Mouse (Mus musculus): ENCODE measurements around the gene Rtkn.

The Rtkn gene

GRCm38 (mm10) chr6:83134951-83135513, at the start of gene Rtkn:
Gene Rtkn (plus strand): TSS chr6:83135463.
- DNase-seq (ENCODE audit: low read depth, low spot score) = no peak

DNA sequence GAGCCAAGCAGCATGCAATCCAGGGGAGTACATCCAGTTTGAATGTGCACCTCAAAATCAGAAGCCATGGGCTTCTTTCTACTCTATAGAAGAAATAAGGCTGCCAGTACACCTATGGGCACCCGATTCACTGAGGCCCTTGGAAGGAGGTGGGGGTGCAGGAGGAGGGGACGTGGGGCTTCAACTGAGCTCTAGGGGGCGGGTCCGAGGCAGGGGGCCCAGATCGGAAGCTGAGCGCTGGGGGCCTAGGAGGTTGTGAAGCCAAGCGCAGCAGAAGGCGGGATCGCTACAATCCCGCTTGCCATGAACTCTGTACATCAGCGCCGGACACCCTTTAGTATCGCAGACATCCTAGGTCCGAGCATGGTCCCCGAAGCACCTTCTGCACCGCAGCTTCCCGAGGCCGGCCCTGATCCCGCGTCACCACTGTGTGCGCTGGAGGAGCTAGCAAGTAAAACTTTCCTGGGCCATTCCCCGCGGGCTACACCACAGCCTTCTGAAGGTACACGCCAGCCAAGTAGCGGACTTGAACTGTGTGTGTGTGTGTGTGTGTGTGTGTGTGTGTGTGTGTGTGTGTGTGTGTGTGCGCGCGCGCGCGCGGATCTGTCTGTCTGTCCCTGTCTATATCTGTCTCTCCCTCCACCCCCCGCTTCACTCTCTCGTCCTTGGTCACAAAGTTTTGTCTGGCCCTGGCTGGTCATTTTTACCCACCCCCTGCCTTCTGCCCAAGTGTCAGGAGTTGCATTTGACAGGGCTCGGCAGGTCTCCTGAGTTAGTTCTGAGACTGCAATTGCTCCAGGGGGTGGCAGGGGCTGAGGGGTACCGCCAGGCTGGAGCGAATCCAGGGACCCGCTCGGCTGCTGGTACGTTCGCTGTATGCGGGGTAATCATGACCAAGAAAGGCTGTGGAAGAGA, 48.9 kb upstream of the Rtkn start, which contains the start of gene Lbx2:
Gene Lbx2, plus strand, starts transcription at position 247 of the 915 bp plus-strand sequence.
- DNase-seq (ENCODE audit: low read depth, low spot score) = no peak

GRCm38 (mm10) chr6:83087205-83087925, 47.9 kb upstream of the Rtkn start:
- no peak for DNase-seq (ENCODE audit: low read depth, low spot score)

GRCm38 (mm10) chr6:83087926-83088260, 47.4 kb upstream of the Rtkn start:
- no peak for DNase-seq (ENCODE audit: low read depth, low spot score)

DNA sequence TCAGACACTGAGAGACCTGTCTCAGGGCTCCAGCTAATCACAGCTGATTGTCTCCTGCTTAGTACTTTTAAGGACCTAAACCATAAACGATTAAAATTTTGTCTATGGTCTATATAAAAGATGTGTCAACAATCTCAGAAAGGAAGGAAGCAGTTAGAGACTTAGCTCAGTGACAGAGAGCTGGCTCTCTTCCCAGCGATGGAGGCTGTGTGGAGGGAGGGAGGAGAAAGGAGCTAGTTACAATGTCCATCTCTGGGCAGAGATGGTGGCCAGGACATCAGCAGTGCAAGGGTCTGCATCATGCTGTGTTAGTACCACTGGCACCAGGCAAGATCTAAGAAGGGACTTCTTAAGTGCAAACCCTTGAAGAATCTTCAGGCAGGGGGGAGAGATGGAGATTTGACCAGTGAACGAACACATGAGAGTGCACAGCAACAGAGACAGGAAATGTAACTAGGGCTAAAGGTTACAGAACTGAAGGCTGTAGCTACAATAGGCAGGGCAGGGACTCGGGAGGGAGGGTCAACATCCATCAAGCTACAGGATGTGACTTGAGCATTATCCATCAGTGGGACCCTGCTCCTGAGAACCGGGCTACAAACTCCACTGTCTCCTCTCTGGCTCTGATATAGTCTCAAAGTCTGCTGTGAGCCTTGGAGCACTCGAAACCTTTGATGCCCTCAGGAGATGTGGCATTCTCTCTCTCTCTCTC, 42.7 kb upstream of the Rtkn start:
- no peak for DNase-seq (ENCODE audit: low read depth, low spot score)

GRCm38 (mm10) chr6:83095968-83096367, 39.3 kb upstream of the Rtkn start:
- DNase-seq (ENCODE audit: low read depth, low spot score) = no peak

- DNase-seq (ENCODE audit: low read depth, low spot score) = no peak
These were observed 36.9 kb upstream of the Rtkn start for GRCm38 (mm10) chr6:83098411-83098810.

- DNase-seq (ENCODE audit: low read depth, low spot score) = peak; percentile 70
These were observed 34.0 kb upstream of the Rtkn start, which contains the start of the genes Ccdc142 and Gm42688 for GRCm38 (mm10) chr6:83101316-83101687. Gene Ccdc142 (plus strand): TSS chr6:83101601. Gene Gm42688 (plus strand): TSS chr6:83101617.

GRCm38 (mm10) chr6:83101688-83102556, 33.3 kb upstream of the Rtkn start:
- no peak for DNase-seq (ENCODE audit: low read depth, low spot score)

DNA sequence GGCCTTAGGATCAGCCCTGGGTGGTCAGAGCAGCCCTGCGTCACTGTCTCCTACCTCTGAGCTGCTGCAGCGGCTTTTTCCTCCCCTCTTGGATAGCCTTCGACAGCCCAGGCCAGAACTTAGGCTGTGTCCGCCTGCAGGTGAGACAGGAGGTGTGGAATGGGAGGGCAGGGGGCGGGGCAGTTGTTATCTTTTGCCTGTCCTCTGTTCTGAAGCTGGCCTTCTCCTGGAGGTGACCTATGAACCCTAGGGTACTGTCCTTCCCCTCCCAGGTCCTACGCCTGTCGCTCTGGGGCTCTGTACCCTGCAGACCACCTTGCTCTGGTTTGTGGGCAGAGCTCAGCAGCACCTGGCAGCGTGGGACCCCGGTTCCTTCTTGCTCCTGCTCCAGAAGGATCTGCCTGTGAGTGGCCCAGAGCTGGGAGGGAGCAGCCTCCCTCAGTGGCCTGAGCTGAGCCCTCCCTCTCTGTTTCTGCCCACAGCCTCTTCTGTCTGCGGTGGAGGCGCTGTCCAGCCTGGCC, 32.1 kb upstream of the Rtkn start:
- no peak for DNase-seq (ENCODE audit: low read depth, low spot score)

DNA sequence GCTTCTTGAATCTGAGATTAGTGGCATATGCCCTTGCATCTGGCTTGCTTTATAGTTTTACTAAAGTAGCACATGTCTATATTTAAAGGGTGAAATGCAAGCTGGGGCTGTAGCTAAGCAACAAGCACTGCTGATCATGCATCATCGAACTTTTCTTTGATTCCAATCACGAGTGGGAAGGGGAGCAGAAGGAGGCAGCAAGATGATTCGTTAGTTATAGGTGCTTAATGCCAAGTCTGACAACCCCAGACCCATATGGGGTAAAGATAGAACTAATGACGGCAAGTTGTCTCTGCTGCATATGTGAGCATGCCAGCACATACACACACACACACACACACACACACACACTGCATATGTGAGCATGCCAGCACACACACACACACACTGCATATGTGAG, 31.1 kb upstream of the Rtkn start:
- DNase-seq (ENCODE audit: low read depth, low spot score) = no peak

GRCm38 (mm10) chr6:83107566-83108400, 27.5 kb upstream of the Rtkn start:
- DNase-seq (ENCODE audit: low read depth, low spot score) = no peak

- no peak for DNase-seq (ENCODE audit: low read depth, low spot score)
These were observed 26.2 kb upstream of the Rtkn start, which contains the start of gene Mrpl53 for GRCm38 (mm10) chr6:83108762-83109668. Gene Mrpl53 (plus strand): TSS chr6:83109040.

GRCm38 (mm10) chr6:83111510-83112136, 23.6 kb upstream of the Rtkn start:
- DNase-seq (ENCODE audit: low read depth, low spot score) = no peak

DNA sequence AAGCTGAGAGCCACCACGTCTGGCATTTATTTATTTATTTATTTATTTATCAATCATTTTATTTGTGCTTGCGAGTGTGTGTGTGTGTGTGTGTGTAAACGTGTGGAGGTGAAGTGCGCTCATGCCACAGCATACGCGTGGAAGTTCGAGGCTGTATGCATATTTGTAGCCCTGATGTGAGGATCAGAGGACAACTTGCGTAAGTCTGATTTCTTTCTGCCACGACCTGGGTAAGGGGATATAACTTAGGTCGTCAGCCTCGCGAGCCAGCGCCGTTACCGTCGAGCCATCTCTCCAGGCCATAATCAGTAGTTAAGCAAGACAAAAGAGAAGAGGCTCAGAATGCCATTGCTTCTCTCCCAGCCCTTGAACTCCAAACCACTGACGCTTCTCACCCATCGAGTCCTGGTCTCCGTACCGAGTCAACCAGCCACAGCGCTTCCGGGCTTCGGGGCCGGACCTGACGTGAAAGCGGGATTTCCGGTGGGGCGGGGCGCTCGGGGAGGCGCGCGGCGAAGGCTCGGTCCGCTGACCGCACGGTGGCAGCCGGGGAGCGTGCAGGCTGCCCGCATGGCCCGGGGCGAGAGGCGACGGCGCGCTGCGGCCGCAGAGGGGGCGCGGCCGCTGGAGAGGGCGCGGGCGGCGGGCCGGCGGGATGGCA, 20.1 kb upstream of the Rtkn start, which contains the start of gene Mogs:
Gene Mogs, plus strand, starts transcription at position 486 of the 661 bp plus-strand sequence.
- peak; percentile 86 for DNase-seq (ENCODE audit: low read depth, low spot score)

DNA sequence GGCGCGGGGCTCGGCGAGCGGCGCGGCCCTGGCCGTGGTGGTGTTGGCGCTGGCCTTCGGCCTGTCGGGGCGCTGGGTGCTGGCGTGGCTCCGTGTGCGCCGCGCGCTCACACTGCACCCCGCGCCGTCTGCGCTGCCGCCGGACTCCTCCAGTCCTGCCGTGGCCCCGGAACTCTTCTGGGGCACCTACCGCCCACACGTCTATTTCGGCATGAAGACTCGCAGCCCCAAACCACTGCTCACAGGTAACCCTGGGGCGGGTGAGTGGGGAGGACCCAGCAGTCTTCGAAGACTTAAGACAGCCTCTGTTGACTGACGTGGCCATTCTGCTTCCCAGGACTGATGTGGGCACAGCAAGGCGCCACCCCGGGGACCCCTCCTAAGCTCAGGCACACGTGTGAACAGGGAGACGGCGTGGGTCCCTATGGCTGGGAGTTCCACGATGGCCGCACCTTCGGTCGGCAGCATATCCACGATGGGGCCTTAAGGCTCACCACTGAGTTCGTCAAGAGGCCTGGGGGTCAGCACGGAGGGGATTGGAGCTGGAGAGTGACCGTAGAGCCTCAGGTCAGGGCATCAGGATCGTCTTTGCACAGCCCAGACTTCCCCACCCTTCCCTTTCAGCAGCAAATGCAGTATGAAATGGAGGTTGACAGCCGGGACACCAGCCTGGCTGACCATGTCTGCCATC, 19.4 kb upstream of the Rtkn start:
- no peak for DNase-seq (ENCODE audit: low read depth, low spot score)

Measured in embryo, embryonic 11.5 days (tissue).